Mouse (Mus musculus) E14TG2a.4 (cell line): ENCODE results near the gene Plekhj1.

Experiments used
- CTCF ChIP-seq: conservative IDR thresholded peaks from 2 replicates; pipeline ENCODE4 v1.5.1; 2014; ENCODE audit warnings: low read length
- NANOG ChIP-seq: IDR thresholded peaks from 2 replicates; pipeline ENCODE4 v1.6.1; 2014; ENCODE audit warnings: borderline replicate concordance, low read length, mixed read lengths
- POU5F1 ChIP-seq: IDR thresholded peaks from 2 replicates; pipeline ENCODE4 v1.6.1; 2014; ENCODE audit warnings: low read length, borderline replicate concordance

DNA sequence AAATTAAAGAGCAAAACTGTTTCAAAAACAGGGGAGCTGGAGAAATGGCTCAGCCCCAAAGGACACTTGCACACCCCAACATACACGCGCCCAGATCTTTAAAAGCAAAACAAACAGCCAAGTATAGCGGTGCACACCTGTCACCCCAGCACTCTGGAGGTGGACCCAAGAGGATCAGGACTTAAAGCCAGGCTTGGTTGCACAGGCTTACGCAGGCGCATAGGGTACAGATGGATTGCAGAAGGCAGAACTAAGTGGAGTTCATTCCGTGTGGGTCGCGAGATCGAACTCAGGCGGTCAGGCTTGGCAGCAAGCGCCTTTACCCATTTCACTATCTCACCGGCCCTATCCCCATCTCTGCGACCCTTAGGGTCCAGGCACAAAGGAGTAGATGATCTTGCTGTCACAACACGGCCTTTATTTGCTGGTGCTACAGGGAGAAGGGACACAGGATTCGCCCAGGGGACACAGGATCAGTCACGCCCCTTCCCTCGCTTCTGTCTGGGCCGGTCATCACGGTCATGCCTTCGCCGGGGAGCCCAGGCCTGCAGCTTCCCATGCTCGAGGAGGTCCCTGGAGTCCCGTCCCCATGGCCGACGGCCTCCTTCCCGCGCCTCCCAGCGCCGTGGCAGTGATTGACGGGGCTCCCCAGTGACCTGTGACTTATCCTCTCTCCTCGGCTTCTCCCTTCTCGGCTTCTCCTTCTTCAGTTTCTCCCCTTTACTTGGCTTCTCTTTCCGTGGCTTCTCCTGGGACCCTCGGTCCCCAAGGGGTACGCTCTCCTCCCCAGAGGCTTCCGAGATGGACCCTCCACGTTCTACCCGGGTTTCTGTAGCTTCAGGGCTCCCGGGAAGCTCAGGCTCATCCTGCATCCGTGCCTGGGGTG is 9.9 kb upstream of the Plekhj1 start:
- no peak for TF ChIP-seq CTCF
- no peak for TF ChIP-seq NANOG
- no peak for TF ChIP-seq POU5F1
